Mouse (Mus musculus) cerebellum, postnatal 4 days (tissue): Measurements from ENCODE around the gene Vmn1r155.
"Not testable (repeated sequence)": the region's sequence is repeated elsewhere in the genome, so short reads cannot be mapped to it uniquely, and the experiment has no call there.

Source experiments
- DNase-seq, 2 experiments: peaks; one replicate each; pipeline ENCODE4 v3.0.0; 2022; ENCODE audit warnings: low spot score in 2 of 2, mixed read lengths in 1 of 2

The Vmn1r155 gene

DNA sequence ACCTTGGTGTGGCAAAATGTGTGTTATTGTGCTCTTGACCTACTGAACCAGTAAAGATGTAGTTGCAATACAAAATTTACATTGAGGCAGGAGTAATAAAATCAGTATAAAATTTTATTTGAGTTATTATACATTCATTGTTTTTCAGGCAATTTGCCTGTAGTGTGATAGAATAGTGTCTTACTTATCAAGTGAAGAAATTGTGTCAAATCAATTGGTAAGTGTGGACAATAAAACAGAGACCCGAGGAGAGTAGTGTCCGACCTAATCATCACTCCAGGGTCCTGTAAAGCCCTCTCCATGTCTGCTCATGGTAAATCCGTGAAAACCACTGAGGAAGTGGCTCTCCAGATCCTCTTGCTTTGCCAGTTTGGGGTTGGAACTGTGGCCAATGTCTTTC, at the start of gene Vmn1r155:
Gene Vmn1r155 (plus strand): TSS at position 301 of the 400 bp plus-strand sequence.
- not testable (repeated sequence) for DNase-seq

DNA sequence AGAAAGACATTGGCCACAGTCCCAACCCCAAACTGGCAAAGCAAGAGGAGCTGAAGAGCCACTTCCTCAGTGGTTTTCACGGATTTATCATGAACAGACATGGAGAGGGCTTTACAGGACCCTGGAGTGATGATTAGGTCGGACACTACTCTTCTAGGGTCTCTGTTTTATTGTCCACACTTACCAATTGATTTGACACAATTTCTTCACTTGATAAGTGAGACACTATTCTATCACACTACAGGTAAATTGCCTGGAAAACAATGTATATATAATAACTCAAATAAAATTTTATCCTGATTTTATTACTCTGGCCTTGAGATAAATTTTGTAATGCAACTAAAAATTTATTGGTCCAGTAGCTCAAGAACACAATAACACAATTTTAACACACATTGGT, 34.4 kb downstream of the Vmn1r155 start, which contains the start of gene Gm8693:
Gene Gm8693 (minus strand): TSS at position 101 of the 400 bp plus-strand sequence.
- not testable (repeated sequence) for DNase-seq
